Mouse (Mus musculus): Measurements from ENCODE around the gene Notch1.

- no peak for TF ChIP-seq CTCF (IDR thresholded peaks at IDR 0.05; ENCODE audit: low read depth)
- TF ChIP-seq EP300 (IDR thresholded peaks at IDR 0.05; ENCODE audit: low read depth), result no peak
Observed at GRCm38 (mm10) chr2:26471652-26472285, 44.7 kb downstream of the Notch1 start.
